Mouse (Mus musculus) left cerebral cortex, adult 9 months (tissue): ENCODE results near the gene Tmigd1.
A peak's percentile ranks its signal among the peaks of the same experiment; 100 is the strongest.
"Not testable (repeated sequence)": the region's sequence is repeated elsewhere in the genome, so short reads cannot be mapped to it uniquely, and the experiment has no call there.

Source experiments
- DNase-seq, 2 experiments: peaks; one replicate each; pipeline ENCODE4 v3.0.0; 2022; ENCODE audit warnings: low spot score in 2 of 2

Gene Tmigd1

DNA sequence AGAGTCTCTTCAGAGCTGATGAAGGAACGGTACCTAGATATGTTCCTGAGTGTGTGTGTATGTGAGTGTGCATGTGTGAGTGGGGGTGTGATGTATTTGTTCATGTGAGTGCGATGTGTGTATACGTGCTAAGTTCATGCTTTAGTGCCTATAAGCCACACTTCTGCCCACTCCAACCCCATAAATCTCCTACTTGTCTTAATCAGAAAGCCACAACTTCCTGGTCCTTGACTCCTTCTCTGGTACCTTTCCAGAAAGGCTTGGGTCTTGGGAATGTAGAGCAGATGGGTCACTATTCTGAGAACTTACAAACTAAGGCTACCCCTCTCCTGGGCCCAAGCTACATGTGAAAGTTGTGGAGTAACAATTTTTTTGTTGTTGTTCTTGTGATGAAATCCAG lies 3.2 kb upstream of the Tmigd1 start:
- DNase-seq = no peak

DNA sequence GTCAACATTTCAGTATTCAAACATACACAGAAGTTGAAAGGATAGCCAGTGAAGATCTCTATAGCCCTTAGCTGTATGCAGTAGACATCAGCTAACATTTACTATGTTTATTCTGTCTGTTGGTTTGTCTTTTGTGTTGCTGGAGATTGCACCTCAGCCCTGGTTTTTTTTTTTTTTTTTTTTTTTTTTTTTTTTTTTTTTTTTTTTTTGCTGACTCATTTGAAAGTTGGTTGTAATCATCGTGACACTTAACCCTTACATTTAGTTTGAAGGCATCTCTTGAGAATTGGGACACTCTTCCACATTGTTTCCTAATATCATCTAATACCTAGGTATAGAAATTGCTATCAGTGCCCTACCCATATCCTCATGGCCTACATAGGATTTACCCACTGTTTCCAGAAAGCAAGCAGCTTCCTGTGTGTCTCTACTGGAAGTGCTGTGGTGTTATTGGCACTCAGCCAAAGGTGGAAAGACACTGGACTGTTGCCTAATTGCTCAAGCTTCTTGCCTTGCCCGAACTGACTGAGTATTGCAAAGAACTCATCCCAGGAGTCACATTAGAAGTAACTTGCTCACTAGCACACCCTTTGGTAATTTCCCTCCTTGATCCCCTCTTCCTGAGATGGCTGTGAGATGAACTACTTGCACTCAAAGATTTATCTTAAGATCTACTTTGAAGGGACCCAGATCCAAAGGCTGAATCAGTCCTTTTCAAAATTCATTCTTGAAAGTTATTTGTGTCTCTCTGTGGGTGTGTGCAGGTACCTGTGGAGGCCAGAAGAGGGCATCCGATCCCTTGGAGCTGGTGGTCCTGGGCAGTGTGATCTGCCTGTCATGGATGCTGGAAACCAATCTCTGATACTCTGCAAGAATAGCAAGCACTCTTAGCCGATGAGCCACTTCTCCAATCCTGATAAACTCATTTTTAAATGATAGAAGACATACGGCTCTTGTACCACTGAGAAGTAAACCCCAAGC lies 1.9 kb upstream of the Tmigd1 start:
- no peak for DNase-seq

DNA sequence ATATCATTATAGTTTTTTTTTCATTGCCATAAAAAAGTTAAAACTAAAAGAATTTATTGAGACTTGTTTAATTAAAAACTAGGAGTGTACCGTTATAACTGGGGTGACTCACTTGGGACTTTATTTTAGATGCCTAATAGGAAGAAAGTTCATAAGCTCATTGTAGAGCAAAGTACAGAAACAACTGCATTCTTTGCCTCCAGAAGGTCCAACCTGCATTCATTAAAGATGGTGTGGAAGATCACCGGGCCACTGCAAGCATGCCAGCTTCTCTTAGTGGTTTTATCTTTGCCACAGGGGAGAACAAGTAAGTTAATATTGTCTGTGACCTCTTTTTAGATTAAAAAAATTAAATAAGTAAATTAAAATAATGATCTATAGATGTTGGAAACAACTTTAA lies 2.4 kb downstream of the Tmigd1 start:
- DNase-seq = no peak

GRCm38 (mm10) chr11:76908651-76909050 lies 6.7 kb downstream of the Tmigd1 start:
- no peak for DNase-seq

GRCm38 (mm10) chr11:76911325-76912054 lies 9.5 kb downstream of the Tmigd1 start:
- DNase-seq = peak in 1 of 2 experiments; percentile 13

DNA sequence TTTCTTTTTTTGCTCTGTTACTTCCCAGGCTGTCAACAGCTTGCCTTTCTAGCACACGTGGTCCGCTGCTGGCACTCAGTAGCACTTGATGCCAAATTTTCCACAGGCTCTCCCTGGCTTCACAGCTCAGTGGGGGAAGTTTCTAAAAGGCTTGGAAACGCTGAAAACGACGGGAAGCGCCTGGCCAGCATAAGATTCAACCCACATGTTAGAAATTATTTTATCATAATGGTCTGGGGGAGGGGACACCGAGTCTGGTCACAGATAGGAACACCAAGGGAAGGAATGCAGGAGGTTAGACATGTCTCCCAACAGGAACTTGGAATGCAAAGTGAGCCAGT lies 10.1 kb downstream of the Tmigd1 start:
- DNase-seq = peak; percentile 42 to 61

GRCm38 (mm10) chr11:76914366-76914765 lies 12.4 kb downstream of the Tmigd1 start:
- no peak for DNase-seq

DNA sequence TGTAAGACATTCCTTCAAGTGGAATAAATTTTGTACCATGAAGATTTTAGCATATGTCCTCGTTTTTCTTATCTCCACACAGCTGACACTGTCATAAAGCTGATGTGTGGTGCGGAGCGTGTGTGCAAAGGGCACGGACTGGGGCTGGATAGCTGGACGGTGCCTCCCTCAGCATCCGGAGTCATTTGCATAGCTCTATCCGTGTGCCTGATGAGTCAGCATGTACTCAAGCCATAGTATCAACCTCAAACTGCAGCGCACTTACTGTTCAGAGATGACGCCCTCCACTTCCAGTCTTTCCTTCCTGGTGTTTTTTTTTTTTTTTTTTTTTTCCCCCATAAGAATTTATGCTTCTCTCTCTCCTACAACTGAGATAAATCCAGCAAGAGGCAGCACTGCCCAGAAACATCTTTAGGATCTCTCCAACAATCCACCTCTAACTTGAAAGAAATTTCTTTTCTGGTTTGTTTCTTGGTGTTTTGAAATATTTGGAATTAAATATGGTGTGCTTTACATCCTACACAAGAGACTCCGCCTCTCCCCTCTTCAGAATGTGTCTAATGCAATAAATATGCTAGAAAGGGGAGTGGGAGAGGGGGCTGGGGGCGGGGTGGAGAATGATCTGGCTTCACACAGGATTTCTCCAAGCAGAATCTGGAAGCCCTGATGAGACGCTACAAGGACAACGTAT lies 14.7 kb downstream of the Tmigd1 start:
- no peak for DNase-seq

GRCm38 (mm10) chr11:76917230-76917548 lies 15.2 kb downstream of the Tmigd1 start:
- DNase-seq = no peak

- no peak for DNase-seq
These were observed 18.6 kb downstream of the Tmigd1 start for GRCm38 (mm10) chr11:76920607-76921006.

GRCm38 (mm10) chr11:76924759-76925236 lies 22.8 kb downstream of the Tmigd1 start, which contains the start of gene Blmh:
Gene Blmh, plus strand, starts transcription at chr11:76924809.
- no peak for DNase-seq

GRCm38 (mm10) chr11:76928586-76928985 lies 26.6 kb downstream of the Tmigd1 start:
- DNase-seq = not testable (repeated sequence)

GRCm38 (mm10) chr11:76933209-76933608 lies 31.2 kb downstream of the Tmigd1 start:
- no peak for DNase-seq

- no peak for DNase-seq
These were observed 34.6 kb downstream of the Tmigd1 start for GRCm38 (mm10) chr11:76936578-76936977.

DNA sequence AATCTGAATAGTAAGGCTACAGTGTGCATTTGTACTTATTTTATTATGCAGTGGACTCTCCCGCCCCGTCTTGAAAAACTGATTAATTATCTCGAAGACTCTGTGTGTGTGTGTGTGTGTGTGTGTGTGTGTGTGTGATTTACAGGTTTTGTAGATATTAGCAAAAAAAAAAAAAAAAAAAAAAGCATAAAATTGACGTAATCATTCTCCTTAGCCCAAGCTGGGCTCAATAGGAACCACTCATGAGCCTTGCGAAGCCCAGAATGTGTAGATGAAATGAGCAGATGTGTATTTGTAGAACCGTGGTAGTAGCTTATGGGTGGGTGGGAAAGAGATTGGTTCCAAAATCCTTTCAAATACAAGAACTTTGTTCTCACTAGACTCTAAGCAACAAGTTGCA lies 42.9 kb downstream of the Tmigd1 start:
- no peak for DNase-seq

DNA sequence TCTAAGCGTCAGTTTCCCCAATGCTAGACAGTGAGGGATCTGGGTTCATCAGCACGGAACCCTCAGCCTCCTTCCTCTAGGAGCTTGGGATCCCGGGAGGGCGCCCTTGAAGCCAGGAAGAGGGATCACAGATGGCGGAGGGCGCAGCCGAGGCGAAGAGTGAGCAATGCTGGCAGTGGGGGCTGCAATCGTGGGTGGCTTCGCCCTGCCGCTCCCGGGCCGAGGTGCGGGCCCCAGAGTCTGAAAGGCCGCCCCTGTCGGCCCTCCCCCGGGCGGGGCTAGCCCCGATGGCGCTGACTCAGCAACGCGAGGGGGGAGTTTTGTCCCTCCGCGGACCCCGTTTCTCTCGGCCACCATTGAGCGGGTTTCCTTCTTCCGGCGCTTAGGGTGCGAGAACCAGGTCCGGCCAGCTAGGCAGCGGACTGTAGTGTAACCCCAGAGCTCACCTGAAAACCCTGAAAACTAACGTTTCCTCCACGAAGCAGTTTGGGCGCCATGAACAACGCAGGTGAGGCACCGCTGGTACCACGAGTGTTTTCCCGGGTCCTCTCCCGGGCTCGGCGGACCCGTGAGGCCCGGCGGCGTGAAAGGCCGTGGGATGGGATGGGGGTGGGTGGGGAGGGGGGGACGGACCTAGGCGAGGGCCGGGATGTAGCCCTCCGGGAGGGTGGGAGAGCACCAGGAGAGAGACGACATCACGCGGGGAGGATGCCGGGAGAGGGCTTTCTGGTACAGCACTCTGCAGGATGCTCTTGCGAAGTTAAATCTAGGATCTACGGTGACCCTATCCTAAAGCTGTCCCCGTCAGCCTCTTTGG lies 43.6 kb downstream of the Tmigd1 start:
- DNase-seq = peak; percentile 70 to 93

DNA sequence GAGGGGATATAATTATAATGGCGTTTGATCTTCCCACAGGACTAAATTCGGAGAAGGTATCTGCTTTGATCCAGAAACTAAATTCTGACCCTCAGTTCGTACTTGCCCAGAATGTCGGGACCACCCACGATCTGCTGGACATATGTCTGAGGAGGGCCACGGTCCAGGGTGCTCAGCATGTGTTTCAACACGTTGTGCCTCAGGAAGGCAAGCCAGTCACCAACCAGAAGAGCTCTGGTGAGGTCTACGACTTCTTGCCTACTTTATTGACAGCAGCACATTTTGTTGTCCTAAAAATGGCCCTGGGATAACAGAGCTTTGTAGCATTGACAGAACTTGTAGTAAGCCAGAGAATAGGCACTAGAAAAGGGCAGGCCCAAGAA lies 44.2 kb downstream of the Tmigd1 start:
- DNase-seq = no peak

DNA sequence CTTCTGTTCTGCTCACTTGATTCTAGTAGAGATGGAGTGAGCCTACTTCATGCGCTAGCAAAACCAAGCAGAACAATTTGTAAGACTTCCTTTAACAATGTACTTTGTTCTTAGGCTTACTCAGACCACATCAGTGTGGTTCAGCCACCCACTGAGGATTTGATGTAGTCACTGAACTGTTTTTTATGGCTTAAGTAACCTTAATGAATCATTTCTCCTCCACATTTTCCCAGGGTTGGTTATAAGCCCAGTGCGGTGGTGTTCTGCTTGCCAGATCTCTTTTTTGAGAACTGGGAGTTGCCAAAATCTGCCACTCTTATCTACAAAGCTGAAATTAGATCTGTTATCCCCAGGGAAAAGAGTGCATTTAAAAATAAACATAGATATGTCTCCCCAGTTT lies 51.6 kb downstream of the Tmigd1 start:
- peak; percentile 23 to 30 for DNase-seq

- DNase-seq = no peak
These were observed 63.7 kb downstream of the Tmigd1 start for GRCm38 (mm10) chr11:76965703-76966102.
